ENCODE assay signal across 7 mouse cellular contexts in the genomic region with DNA sequence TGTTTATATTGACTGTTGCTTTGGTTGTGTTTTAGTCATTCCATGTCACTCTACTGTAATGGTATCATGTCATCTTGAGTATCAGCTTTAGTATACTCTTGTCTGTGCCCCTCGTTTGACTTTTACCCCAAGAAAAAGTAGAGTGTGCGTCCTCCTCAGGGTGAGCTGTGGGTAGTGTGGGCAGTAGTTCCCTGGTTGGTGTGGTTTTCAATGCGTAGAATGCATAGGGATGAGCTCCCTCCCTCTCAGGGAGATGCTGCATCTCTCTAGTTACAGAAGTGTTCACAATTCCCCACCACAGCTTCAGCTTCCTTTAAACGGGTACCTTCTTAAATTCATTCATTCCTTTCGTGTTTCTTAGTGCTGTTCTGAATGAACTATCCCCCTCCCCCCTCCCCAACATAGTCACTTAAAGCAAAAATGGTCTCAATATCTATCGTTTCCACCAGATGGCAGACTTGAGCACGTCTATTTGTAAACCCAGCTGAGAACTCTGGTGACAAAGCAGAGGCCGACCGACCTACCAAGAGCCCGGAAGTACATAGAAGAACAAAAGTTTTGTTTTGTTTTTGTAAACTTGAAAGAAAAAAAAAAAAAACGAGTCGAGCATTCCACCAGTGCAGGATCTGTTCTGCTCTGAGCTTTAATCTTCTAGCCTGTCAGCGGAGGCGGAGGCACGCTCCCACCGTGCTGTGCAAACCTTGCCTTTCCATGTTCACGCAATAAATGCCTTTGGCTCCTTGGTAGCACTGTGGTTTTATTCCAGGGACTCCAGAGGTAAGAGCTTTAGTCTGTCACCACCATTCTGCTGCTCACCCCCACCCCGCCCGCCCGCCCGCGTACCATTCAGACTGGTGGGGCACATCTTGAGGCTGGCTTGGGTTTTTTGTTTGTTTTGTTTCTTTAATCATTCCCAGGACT. TPM values are rescaled to one million over a fixed set of nuclear protein-coding genes. Genes with fewer than 3 reads are reported as not detected.
A peak's percentile ranks its signal among the peaks of the same experiment; 100 is the strongest.
DNase-seq lines count a peak whose midpoint lies in the region.

No protein-coding gene starts in this region.

- peak; percentile 94 for DNase-seq in CD4-positive, CD25-positive, alpha-beta regulatory T cell, adult 2 months (ENCODE audit: low read depth, low spot score)
- DNase-seq in MEL-GATA-1-ER (ENCODE audit: extremely low read depth, low read depth) = peak; percentile 21
- peak; percentile 86 for DNase-seq in embryo, embryonic 11 days
- peak; percentile 69 to 81 for DNase-seq in heart, postnatal 10 days
- peak; percentile 80 for DNase-seq in kidney, postnatal 14 days
- peak; percentile 66 for DNase-seq in lung, postnatal 14 days
- peak; percentile 43 for DNase-seq in right cerebral cortex, postnatal 14 days

- intact Hi-C loops in heart, postnatal 10 days (cut with DNase I) = loop anchor here (5.0 kb wide), 3 partner anchors 64 to 609 kb away; no protein-coding TSS in a partner anchor

RNA-seq across cellular contexts. Expression of a gene that starts 4.7 kb away (rescaled TPM):
- under 1 TPM in 1 of 2 experiments, not detected in 1; 0.17 TPM for total RNA-seq in heart, postnatal 10 days (2021)

Comparison
In these comparisons a context has a peak if more than half of its experiments do, and no peak if none do; other contexts are left out.
1. Peak in every context shown above with its lines: DNase-seq.
2. DNase-seq: peak in every context shown above with its lines; median percentile 94 in CD4-positive, CD25-positive, alpha-beta regulatory T cell, adult 2 months; 86 in embryo, embryonic 11 days; 80 in kidney, postnatal 14 days; 75 in heart, postnatal 10 days; 66 in lung, postnatal 14 days; 43 in right cerebral cortex, postnatal 14 days; 21 in MEL-GATA-1-ER.